Mouse (Mus musculus) embryonic fibroblast, embryonic 13.5 days (primary cell): ENCODE results near the gene Nrg4.

Source experiments
- CTCF ChIP-seq: IDR thresholded peaks from 2 replicates; pipeline ENCODE4 v1.5.1; 2011; ENCODE audit warnings: mild to moderate bottlenecking, control low read depth, low read length, moderate library complexity, borderline replicate concordance; ENCODE audit not compliant: insufficient read depth
- POLR2A ChIP-seq: IDR thresholded peaks from 2 replicates; pipeline ENCODE4 v1.6.1; 2011; ENCODE audit warnings: low read depth, mild to moderate bottlenecking, control low read depth, low read length, moderate library complexity

- TF ChIP-seq CTCF (no peak), POLR2A (no peak)
Observed at GRCm38 (mm10) chr9:55217381-55217780, 109.3 kb downstream of the Nrg4 start.
